Mouse (Mus musculus) stomach, postnatal 0 days (tissue): ENCODE results near the gene Mvp. TPM values are rescaled to one million over a fixed set of nuclear protein-coding genes. Genes with fewer than 3 reads are reported as not detected.

Experiments used
- ATAC-seq: fragments of 200-750 bp; cut with Nextera tagmentation; 2 replicates; pipeline ENCODE4 v1.8.0; 2017; ENCODE audit not compliant: low FRiP score, low TSS enrichment
- DNase-seq: peaks from one replicate; pipeline ENCODE4 v3.0.0-alpha.2; 2016; ENCODE audit warnings: low spot score
- H3K27ac ChIP-seq: fragments of 300-500 bp; sonication (generic); replicated peaks from 2 replicates; pipeline ENCODE4 v1.5.1; 2014; ENCODE audit warnings: mild to moderate bottlenecking, control low read depth
- H3K27me3 ChIP-seq: fragments of 300-500 bp; sonication (generic); 2 replicates; pipeline ENCODE4 v1.6.1; 2014; ENCODE audit warnings: low read length; ENCODE audit not compliant: control insufficient read depth, insufficient read depth
- H3K36me3 ChIP-seq: fragments of 300-500 bp; sonication (generic); 2 replicates; pipeline ENCODE4 v1.6.1; 2014; ENCODE audit warnings: low read length, mixed read lengths; ENCODE audit not compliant: control insufficient read depth, insufficient read depth
- H3K4me1 ChIP-seq: fragments of 300-500 bp; sonication (generic); replicated peaks from 2 replicates; pipeline ENCODE4 v1.6.1; 2014; ENCODE audit warnings: antibody characterized with exemption; ENCODE audit not compliant: control insufficient read depth, insufficient read depth
- H3K4me2 ChIP-seq: fragments of 300-500 bp; sonication (generic); replicated peaks from 2 replicates; pipeline ENCODE4 v1.6.1; 2014; ENCODE audit warnings: low read depth, mild to moderate bottlenecking, control low read depth, moderate library complexity
- H3K4me3 ChIP-seq: fragments of 300-500 bp; sonication (generic); 2 replicates; pipeline ENCODE4 v1.5.1; 2014; ENCODE audit warnings: low read depth, low read length, control low read depth
- H3K9ac ChIP-seq: fragments of 300-500 bp; sonication (generic); 2 replicates; pipeline ENCODE4 v1.6.1; 2014; ENCODE audit warnings: mild to moderate bottlenecking, low read length, control low read depth, mixed read lengths
- H3K9me3 ChIP-seq: fragments of 300-500 bp; sonication (generic); 2 replicates; pipeline ENCODE4 v1.6.1; 2016; ENCODE audit warnings: low read length; ENCODE audit not compliant: control insufficient read depth
- CTCF ChIP-seq: IDR thresholded peaks from 2 replicates; pipeline ENCODE4 v1.5.1; 2016; ENCODE audit warnings: antibody characterized with exemption, low read depth, mild to moderate bottlenecking, moderate library complexity
- EP300 ChIP-seq: optimal IDR thresholded peaks from 2 replicates; pipeline ENCODE3; 2016; ENCODE audit warnings: antibody characterized with exemption
- WGBS: fragments of 180-500 bp; shearing (Covaris S2); extraction: QIAGEN DNeasy Blood & Tissue Kit; methylation state at CpG from one replicate; pipeline ENCODE4 v1.1.7; 2014; 5-methylcytosine and 5-hydroxymethylcytosine counted together
- polyA plus RNA-seq: library from polyadenylated mRNA; unstranded; fragments of >200 nt; fragmentation: Nextera tagmentation; extraction: Ambion mirVana; gene quantifications from 2 replicates; pipeline ENCODE4 v1.2.1, GENCODE M21; 2015

Gene Mvp
- polyA plus RNA-seq, 1 experiment from 2014 or later: 50.0 TPM

- 83% methylated on average over 4 of the region's 4 CpGs for WGBS
- no peak for ATAC-seq
- H3K4me3 ChIP-seq: no peak overlapping the region
Measured at GRCm38 (mm10) chr7:126996449-126996848, 18.0 kb downstream of the Mvp start.

GRCm38 (mm10) chr7:126988816-126989215, 25.6 kb downstream of the Mvp start:
- TF ChIP-seq CTCF (no peak), EP300 (no peak)
- H3K27me3 ChIP-seq: no peaks in the 10 kb centered on the region
- H3K9ac ChIP-seq: no peak overlapping the region
- DNase-seq (no peak), ATAC-seq (no peak)
- no peak overlapping the region for H3K4me3 ChIP-seq
- H3K36me3 ChIP-seq: no peaks in the 10 kb centered on the region; the same call in 1 of the 2 replicates
- no peaks in the 10 kb centered on the region for H3K4me1 ChIP-seq
- H3K4me2 ChIP-seq: no peak overlapping the region
- H3K27ac ChIP-seq: no peak overlapping the region
- 70% methylated on average over 8 of the region's 8 CpGs for WGBS
- no peaks in the 10 kb centered on the region for H3K9me3 ChIP-seq

More at GRCm38 (mm10) chr7:126996449-126996848, 18.0 kb downstream of the Mvp start:
- no peak overlapping the region for H3K4me2 ChIP-seq
- no peak for DNase-seq
- H3K4me1 ChIP-seq: no peaks in the 10 kb centered on the region
- no peak overlapping the region for H3K27ac ChIP-seq
- no peaks in the 10 kb centered on the region for H3K36me3 ChIP-seq
- no peak overlapping the region for H3K9ac ChIP-seq
- TF ChIP-seq CTCF: peak; percentile 48
- no peak for TF ChIP-seq EP300
- no peaks in the 10 kb centered on the region for H3K27me3 ChIP-seq
- H3K9me3 ChIP-seq: no peaks in the 10 kb centered on the region

- no peak overlapping the region for H3K27ac ChIP-seq
- 37% methylated on average over 9 of the region's 9 CpGs for WGBS
- no peak for TF ChIP-seq EP300
- peak; percentile 80 for TF ChIP-seq CTCF
- no peak overlapping the region for H3K9ac ChIP-seq
- H3K4me1 ChIP-seq: no peaks in the 10 kb centered on the region
- peak; percentile 84 for ATAC-seq
- no peak overlapping the region for H3K4me2 ChIP-seq
- no peak overlapping the region for H3K4me3 ChIP-seq
- peaks cover 1% of the 10 kb centered on the region; the same call in 1 of the 2 replicates for H3K36me3 ChIP-seq
- H3K27me3 ChIP-seq: no peaks in the 10 kb centered on the region
- DNase-seq: peak; percentile 81
- H3K9me3 ChIP-seq: no peaks in the 10 kb centered on the region
Measured at GRCm38 (mm10) chr7:126986319-126986718, 28.1 kb downstream of the Mvp start.

GRCm38 (mm10) chr7:126984667-126985444, 29.6 kb downstream of the Mvp start:
- no peak overlapping the region for H3K4me3 ChIP-seq
- no peak overlapping the region for H3K27ac ChIP-seq
- no peak overlapping the region for H3K9ac ChIP-seq
- DNase-seq (no peak), ATAC-seq (no peak)
- H3K4me1 ChIP-seq: no peaks in the 10 kb centered on the region
- TF ChIP-seq CTCF (no peak), EP300 (no peak)
- no peaks in the 10 kb centered on the region for H3K9me3 ChIP-seq
- H3K36me3 ChIP-seq: 0 out of 2 replicates have a peak, but pooled peaks cover 6% of the 10 kb centered on the region
- WGBS: 47% methylated on average over 10 of the region's 10 CpGs
- no peak overlapping the region for H3K4me2 ChIP-seq
- H3K27me3 ChIP-seq: no peaks in the 10 kb centered on the region

GRCm38 (mm10) chr7:126983113-126983512, 31.3 kb downstream of the Mvp start:
- Histone ChIP-seq H3K4me3 (no peak overlapping the region), H3K9ac (no peak overlapping the region), H3K4me1 (no peaks in the 10 kb centered on the region), H3K27me3 (no peaks in the 10 kb centered on the region), H3K36me3 (peaks cover 12% of the 10 kb centered on the region; the same call in 1 of the 2 replicates), H3K4me2 (no peak overlapping the region), H3K9me3 (no peaks in the 10 kb centered on the region), H3K27ac (no peak overlapping the region)
- ATAC-seq: no peak
- TF ChIP-seq EP300: no peak
- no peak for TF ChIP-seq CTCF
- WGBS: 58% methylated on average over 7 of the region's 7 CpGs
- DNase-seq: no peak

- H3K27ac ChIP-seq: no peak overlapping the region
- DNase-seq: no peak
Measured at GRCm38 (mm10) chr7:126982054-126982453, 32.4 kb downstream of the Mvp start.

More at GRCm38 (mm10) chr7:126982054-126982453, 32.4 kb downstream of the Mvp start:
- no peak overlapping the region for H3K4me2 ChIP-seq
- no peaks in the 10 kb centered on the region for H3K9me3 ChIP-seq
- no peak overlapping the region for H3K9ac ChIP-seq
- H3K36me3 ChIP-seq: peaks cover 14% of the 10 kb centered on the region; the same call in 1 of the 2 replicates
- WGBS: 72% methylated on average over 4 of the region's 4 CpGs
- ATAC-seq: no peak
- no peak overlapping the region for H3K4me3 ChIP-seq
- no peaks in the 10 kb centered on the region for H3K4me1 ChIP-seq
- no peaks in the 10 kb centered on the region for H3K27me3 ChIP-seq
- TF ChIP-seq CTCF: no peak
- TF ChIP-seq EP300: no peak
